Mouse (Mus musculus) cerebellum, adult 2 months (tissue): ENCODE results near the gene Olfr1306. TPM values are rescaled to one million over a fixed set of nuclear protein-coding genes. Genes with fewer than 3 reads are reported as not detected.

Experiments used
- DNase-seq, 2 experiments: peaks; one replicate each; pipeline ENCODE4 v3.0.0; 2021
- H3K27ac ChIP-seq: fragments of 200-500 bp; 2 replicates; pipeline ENCODE4 v1.5.1; 2012; ENCODE audit warnings: low read length, control low read depth, inconsistent platforms; ENCODE audit not compliant: insufficient read depth
- H3K27me3 ChIP-seq: fragments of 200-500 bp; 2 replicates; pipeline ENCODE4 v1.6.1; 2012; ENCODE audit warnings: inconsistent platforms, mild to moderate bottlenecking, low read length, moderate library complexity; ENCODE audit not compliant: control insufficient read depth, insufficient read depth
- H3K4me1 ChIP-seq: fragments of 200-500 bp; 2 replicates; pipeline ENCODE4 v1.6.1; 2011; ENCODE audit warnings: low read length; ENCODE audit not compliant: control insufficient read depth, insufficient read depth
- H3K4me3 ChIP-seq: fragments of 200-500 bp; replicated peaks from 2 replicates; pipeline ENCODE3; 2011; ENCODE audit warnings: mild to moderate bottlenecking, low read depth, low read length, control low read depth; ENCODE audit not compliant: insufficient read depth
- CTCF ChIP-seq: fragments of 200-500 bp; IDR thresholded peaks from 2 replicates; pipeline ENCODE4 v1.5.1; 2011; ENCODE audit warnings: low read depth, mild to moderate bottlenecking, control low read depth, low read length, moderate library complexity, borderline replicate concordance; ENCODE audit not compliant: insufficient read depth
- POLR2A ChIP-seq: fragments of 200-500 bp; IDR thresholded peaks from 2 replicates; pipeline ENCODE4 v1.6.1; 2011; ENCODE audit warnings: low read length, control low read depth, borderline replicate concordance; ENCODE audit not compliant: insufficient read depth
- WGBS: fragments of 180-500 bp; shearing (Covaris S2); methylation state at CpG from one replicate; pipeline ENCODE4 v1.1.7; 2018; 5-methylcytosine and 5-hydroxymethylcytosine counted together
- polyA plus RNA-seq: library from polyadenylated mRNA; depleted of rRNA; stranded (reverse); fragments of >200 nt; gene quantifications from 2 replicates; pipeline ENCODE4 v1.2.3, GENCODE M21; 2012; rRNA removed

Olfr1306 gene
- not detected in 2 replicates for polyA plus RNA-seq

DNA sequence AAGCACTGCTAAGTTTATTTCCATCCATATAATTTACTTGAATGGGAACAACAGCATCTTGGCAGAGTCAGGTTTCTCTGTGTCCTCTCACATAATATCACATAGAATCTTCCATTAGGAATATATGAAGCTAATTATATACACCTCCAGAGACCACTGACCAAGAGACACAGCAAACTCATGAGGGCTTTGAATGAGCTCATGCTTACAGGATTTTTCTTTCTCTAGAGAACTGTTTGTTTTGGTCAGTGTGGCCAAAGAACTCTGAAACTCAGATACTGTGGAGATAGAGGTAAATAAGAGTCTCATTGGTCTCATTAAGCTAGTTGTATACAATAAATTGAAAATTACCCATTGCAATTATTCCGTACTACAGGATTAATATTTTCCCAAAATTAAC lies at the start of gene Olfr1306:
Olfr1306 (minus strand) TSS at position 101 of the 400 bp plus-strand sequence.
- no peaks in the 10 kb centered on the region for H3K27me3 ChIP-seq
- no peaks in the 10 kb centered on the region for H3K4me1 ChIP-seq
- no peak within 1 kb of the TSS for H3K27ac ChIP-seq
- TF ChIP-seq CTCF (no peak), POLR2A (no peak)
- no peak for DNase-seq
- H3K4me3 ChIP-seq: no peak within 1 kb of the TSS
- 88% methylated on average over 1 of the region's 1 CpGs for WGBS

DNA sequence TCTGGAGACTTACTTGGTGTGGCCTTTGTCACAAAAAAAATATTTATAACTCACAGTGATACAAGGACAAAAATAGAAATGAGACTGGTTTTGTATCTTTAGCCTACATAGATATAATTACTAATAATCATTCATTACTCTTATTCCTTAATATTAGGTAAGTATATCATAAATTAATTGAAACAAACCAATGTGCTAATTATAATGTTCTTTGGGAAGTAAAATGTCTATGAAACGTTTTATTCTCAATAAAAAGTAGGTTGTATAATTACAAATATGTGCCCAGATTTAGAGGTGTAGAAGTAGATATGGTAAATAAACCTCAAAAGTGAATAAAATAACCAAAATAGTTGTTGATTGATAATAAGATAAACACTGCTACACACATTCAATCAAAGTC lies 48.8 kb upstream of the Olfr1306 start, which contains the start of gene Olfr1308:
Olfr1308 (minus strand) TSS at position 101 of the 400 bp plus-strand sequence.
- 29% methylated on average over 1 of the region's 1 CpGs for WGBS
- Histone ChIP-seq H3K27me3 (no peaks in the 10 kb centered on the region), H3K4me1 (no peaks in the 10 kb centered on the region), H3K4me3 (no peak within 1 kb of the TSS), H3K27ac (no peak within 1 kb of the TSS)
- no peak for DNase-seq
- TF ChIP-seq CTCF: no peak
- no peak for TF ChIP-seq POLR2A

DNA sequence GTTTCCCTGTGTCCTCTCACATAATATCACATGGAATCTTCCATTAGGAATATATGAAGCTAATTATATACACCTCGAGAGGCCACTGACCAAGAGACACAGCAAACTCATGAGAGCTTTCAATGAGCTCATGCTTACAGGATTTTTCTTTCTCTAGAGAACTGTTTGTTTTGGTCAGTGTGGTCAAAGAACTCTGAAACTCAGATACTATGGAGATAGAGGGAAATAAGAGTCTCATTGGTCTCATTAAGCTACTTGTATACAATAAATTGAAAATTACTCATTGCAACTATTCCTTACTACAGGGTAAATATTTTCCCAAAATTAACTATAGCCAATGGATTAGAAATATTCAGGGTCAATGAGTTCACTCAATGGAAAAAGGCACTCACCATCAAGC lies 33.3 kb upstream of the Olfr1306 start, which contains the start of gene Olfr1307:
Olfr1307 (minus strand) TSS at position 101 of the 400 bp plus-strand sequence.
- Histone ChIP-seq H3K27me3 (no peaks in the 10 kb centered on the region), H3K27ac (no peak within 1 kb of the TSS), H3K4me1 (no peaks in the 10 kb centered on the region), H3K4me3 (no peak within 1 kb of the TSS)
- DNase-seq: no peak
- no peak for TF ChIP-seq CTCF
- 81% methylated on average over 1 of the region's 1 CpGs for WGBS

DNA sequence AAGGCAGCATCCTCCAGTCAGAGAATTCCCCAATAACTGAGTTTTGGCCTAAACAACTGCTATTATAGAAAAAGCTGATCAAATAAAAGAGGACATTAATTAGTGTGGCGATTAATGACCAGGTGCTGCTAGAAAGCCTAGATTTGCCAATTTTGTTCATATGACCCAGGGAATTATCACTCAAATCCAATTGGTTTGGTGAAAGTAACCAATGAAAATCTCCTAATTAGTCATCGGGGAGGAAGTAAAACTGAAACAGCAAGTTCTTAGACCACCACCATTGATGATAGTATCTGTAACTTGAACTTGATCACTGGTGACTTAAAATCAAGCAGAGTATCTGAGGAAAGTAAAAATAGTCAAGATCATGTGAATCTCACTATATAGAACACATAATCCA lies 39.0 kb downstream of the Olfr1306 start, which contains the start of gene Olfr1305:
Olfr1305 (minus strand) TSS at position 101 of the 400 bp plus-strand sequence.
- DNase-seq: no peak
- TF ChIP-seq POLR2A (no peak), CTCF (no peak)
- Histone ChIP-seq H3K27ac (no peak within 1 kb of the TSS), H3K27me3 (no peaks in the 10 kb centered on the region), H3K4me1 (no peaks in the 10 kb centered on the region), H3K4me3 (no peak within 1 kb of the TSS)
- WGBS: 91% methylated on average over 2 of the region's 2 CpGs

Other genes starting within 250 kb of the Olfr1306 start
- gene Olfr1301, start 165.3 kb downstream of the Olfr1306 start, polyA plus RNA-seq: not detected in 2 replicates
- not detected in 2 replicates for gene Olfr1302, start 138.8 kb downstream of the Olfr1306 start, polyA plus RNA-seq
- gene Olfr1303, start 95.9 kb downstream of the Olfr1306 start, polyA plus RNA-seq: not detected in 2 replicates
- gene Olfr1305, start 39.1 kb downstream of the Olfr1306 start, polyA plus RNA-seq: not detected in 2 replicates
- not detected in 2 replicates for gene Olfr1307, start 33.2 kb upstream of the Olfr1306 start, polyA plus RNA-seq
- gene Olfr1308, start 48.7 kb upstream of the Olfr1306 start, polyA plus RNA-seq: not detected in 2 replicates
- gene Olfr1309, start 74.0 kb upstream of the Olfr1306 start, polyA plus RNA-seq: not detected in 2 replicates
- not detected in 2 replicates for gene Olfr1310, start 96.4 kb upstream of the Olfr1306 start, polyA plus RNA-seq
- not detected in 2 replicates for gene Olfr1311, start 108.1 kb upstream of the Olfr1306 start, polyA plus RNA-seq
- gene Olfr1312, start 134.0 kb upstream of the Olfr1306 start, polyA plus RNA-seq: not detected in 2 replicates
- not detected in 2 replicates for gene Olfr1313, start 161.6 kb upstream of the Olfr1306 start, polyA plus RNA-seq
- gene Olfr1314, start 180.5 kb upstream of the Olfr1306 start, polyA plus RNA-seq: not detected in 2 replicates
- gene Olfr1315-ps1, start 199.2 kb upstream of the Olfr1306 start, polyA plus RNA-seq: not detected in 2 replicates
- not detected in 2 replicates for gene Olfr1316, start 218.7 kb upstream of the Olfr1306 start, polyA plus RNA-seq
- gene Olfr1317, start 224.1 kb upstream of the Olfr1306 start, polyA plus RNA-seq: not detected in 2 replicates
- not detected in 2 replicates for gene Olfr1318, start 237.9 kb upstream of the Olfr1306 start, polyA plus RNA-seq